8 mouse cellular contexts compared by ENCODE assay signal in genomic region chr9:82829007-82829689, GRCm38 (mm10). TPM values are rescaled to one million over a fixed set of nuclear protein-coding genes. Genes with fewer than 3 reads are reported as not detected.
DNase-seq lines count a peak whose midpoint lies in the region; ATAC-seq and TF ChIP-seq lines count a peak whose summit lies in the region.

Gene Irak1bp1 (plus strand): TSS chr9:82829540.

- no peak for TF ChIP-seq POLR2A in testis, adult 2 months (IDR thresholded peaks at IDR 0.05; ENCODE audit: control insufficient read depth, low read depth, low read length)

- H3K9me3 ChIP-seq in intestine, embryonic 14.5 days (ENCODE audit: control insufficient read depth, low read length) = no peaks in the 10 kb centered on the region
- H3K9me3 ChIP-seq in megakaryocyte, embryonic 14.5 days = 0 out of 2 replicates have a peak, but pooled peaks cover 10% of the 10 kb centered on the region

- peak within 1 kb of the TSS; percentile 81 for H3K9ac ChIP-seq in intestine, embryonic 14.5 days (ENCODE audit: low read length)

- no peak for DNase-seq in cerebellum, adult 9-11 months
- no peak for DNase-seq in testis, postnatal 14 days (ENCODE audit: low spot score)
- DNase-seq in intestine, embryonic 14.5 days (ENCODE audit: low spot score) = peak; percentile 57
- no peak for DNase-seq in spleen, postnatal 14 days (ENCODE audit: low spot score in 2 of 2)

- peak within 1 kb of the TSS; percentile 86 for H3K27ac ChIP-seq in testis, adult 2 months (ENCODE audit: control insufficient read depth, insufficient read depth, low read depth, low read length)
- H3K27ac ChIP-seq in intestine, embryonic 14.5 days (ENCODE audit: low read depth) = peak within 1 kb of the TSS; percentile 86

- no peak for TF ChIP-seq CTCF in testis, adult 2 months (IDR thresholded peaks at IDR 0.05; ENCODE audit: control insufficient read depth, insufficient read depth, insufficient replicate concordance, low read depth, low read length)

- peak within 1 kb of the TSS; percentile 94 for H3K4me3 ChIP-seq in testis, adult 2 months (ENCODE audit: control insufficient read depth, low read depth, low read length)
- H3K4me3 ChIP-seq in intestine, embryonic 14.5 days (ENCODE audit: low read depth, low read length) = peak within 1 kb of the TSS; percentile 82
- H3K4me3 ChIP-seq in megakaryocyte, embryonic 14.5 days (replicated peaks) = peak within 1 kb of the TSS; percentile 96

- H3K4me1 ChIP-seq in testis, adult 2 months (ENCODE audit: control insufficient read depth, insufficient read depth, low read length) = peaks cover 3% of the 10 kb centered on the region
- H3K4me1 ChIP-seq in intestine, embryonic 14.5 days (replicated peaks; ENCODE audit: control insufficient read depth, insufficient read depth, low read length) = peaks cover 10% of the 10 kb centered on the region; the same call in 1 of the 2 replicates
- H3K4me1 ChIP-seq in megakaryocyte, embryonic 14.5 days = peaks cover 13% of the 10 kb centered on the region

- WGBS in intestine, embryonic 14.5 days = 15% methylated on average over 20 of the region's 20 CpGs

- H3K4me2 ChIP-seq in intestine, embryonic 14.5 days (ENCODE audit: low read length) = peak within 1 kb of the TSS; percentile 72

- ATAC-seq in cerebellum, adult (ENCODE audit: insufficient number of reproducible peaks, low FRiP score, low TSS enrichment) = 0 out of 2 replicates have a peak, but pooled peaks have one; percentile 2
- ATAC-seq in intestine, embryonic 14.5 days (replicated peaks; ENCODE audit: low FRiP score, low TSS enrichment, low read depth) = peak; percentile 60
- ATAC-seq in monocyte, adult 5-6 weeks (replicated peaks; ENCODE audit: insufficient number of reproducible peaks, low FRiP score, low TSS enrichment, poor library complexity, severe bottlenecking) = no peak

- H3K36me3 ChIP-seq in testis, adult 2 months (ENCODE audit: control insufficient read depth, insufficient read depth, low read length) = no peaks in the 10 kb centered on the region
- H3K36me3 ChIP-seq in intestine, embryonic 14.5 days (ENCODE audit: control insufficient read depth, insufficient read depth, low read length) = no peaks in the 10 kb centered on the region
- peaks cover 13% of the 10 kb centered on the region for H3K36me3 ChIP-seq in megakaryocyte, embryonic 14.5 days (replicated peaks; ENCODE audit: low read length)

- no peaks in the 10 kb centered on the region for H3K27me3 ChIP-seq in testis, adult 2 months (ENCODE audit: control insufficient read depth, insufficient read depth, low read length)
- no peaks in the 10 kb centered on the region for H3K27me3 ChIP-seq in intestine, embryonic 14.5 days (replicated peaks; ENCODE audit: control insufficient read depth, insufficient read depth, low read length)
- no peaks in the 10 kb centered on the region for H3K27me3 ChIP-seq in megakaryocyte, embryonic 14.5 days (replicated peaks)

RNA-seq across cellular contexts. Expression of gene Irak1bp1, which starts in this region (rescaled TPM):
- polyA plus RNA-seq in testis, adult 2 months (2012; rRNA removed) = 28.3 and 38.4 TPM in 2 replicates
- 14.7 and 18.7 TPM in 2 replicates for polyA plus RNA-seq in intestine, embryonic 14.5 days (2014; fragmentation: Nextera tagmentation; extraction: Ambion mirVana)
- 4.0 and 5.2 TPM in 2 replicates for polyA plus RNA-seq in megakaryocyte, embryonic 14.5 days (2012; ENCODE audit: insufficient read depth, low replicate concordance)
- 1.5 TPM in 1 of 3 replicates, not detected in the others for total RNA-seq in monocyte, adult 5-6 weeks (2017)
